Mouse (Mus musculus) heart, embryonic 14.5 days (tissue): ENCODE measurements around the gene Tbc1d7. TPM values are rescaled to one million over a fixed set of nuclear protein-coding genes. Genes with fewer than 3 reads are reported as not detected.

Experiments used
- ATAC-seq: fragments of 200-750 bp; cut with Nextera tagmentation; 2 replicates; pipeline ENCODE4 v1.8.0; 2017; ENCODE audit warnings: low read depth, moderate TSS enrichment; ENCODE audit not compliant: insufficient number of reproducible peaks, insufficient read depth, low FRiP score
- H3K27ac ChIP-seq, 2 experiments: fragments of 200-500 bp in 1 of 2; fragments of 300-500 bp in 1 of 2; sonication (generic) in 1 of 2; replicated peaks in 1 of 2; 2 replicates each; pipeline ENCODE4 v1.5.1; 2012 to 2014; ENCODE audit warnings: low read depth in 2 of 2, low read length in 2 of 2, control low read depth in 1 of 2, mild to moderate bottlenecking in 1 of 2, mixed read lengths in 1 of 2; ENCODE audit not compliant: control insufficient read depth in 1 of 2, insufficient read depth in 1 of 2
- H3K27me3 ChIP-seq: fragments of 300-500 bp; sonication (generic); 2 replicates; pipeline ENCODE4 v1.6.1; 2014; ENCODE audit warnings: mild to moderate bottlenecking, low read length, control low read depth; ENCODE audit not compliant: control insufficient read depth, insufficient read depth
- H3K36me3 ChIP-seq: fragments of 300-500 bp; sonication (generic); 2 replicates; pipeline ENCODE4 v1.6.1; 2014; ENCODE audit warnings: mild to moderate bottlenecking, control low read depth, low read length, mixed read lengths; ENCODE audit not compliant: control insufficient read depth, insufficient read depth
- H3K4me1 ChIP-seq, 2 experiments: fragments of 200-500 bp in 1 of 2; fragments of 300-500 bp in 1 of 2; sonication (generic) in 1 of 2; 2 replicates each; pipeline ENCODE4 v1.6.1; 2012 to 2014; ENCODE audit warnings: low read length in 2 of 2, control low read depth in 1 of 2, mixed read lengths in 1 of 2; ENCODE audit not compliant: control insufficient read depth in 2 of 2, insufficient read depth in 2 of 2
- H3K4me2 ChIP-seq: fragments of 300-500 bp; sonication (generic); 2 replicates; pipeline ENCODE4 v1.6.1; 2014; ENCODE audit warnings: mild to moderate bottlenecking, low read length
- H3K4me3 ChIP-seq, 2 experiments: fragments of 200-500 bp in 1 of 2; fragments of 300-500 bp in 1 of 2; sonication (generic) in 1 of 2; 2 replicates each; pipeline ENCODE4 v1.5.1; 2012 to 2014; ENCODE audit warnings: low read length in 2 of 2, mild to moderate bottlenecking in 2 of 2, control low read depth in 1 of 2, low read depth in 1 of 2, moderate library complexity in 1 of 2; ENCODE audit not compliant: control insufficient read depth in 1 of 2, insufficient read depth in 1 of 2
- H3K9ac ChIP-seq: fragments of 300-500 bp; sonication (generic); 2 replicates; pipeline ENCODE4 v1.6.1; 2014; ENCODE audit warnings: mild to moderate bottlenecking, low read length
- H3K9me3 ChIP-seq: fragments of 300-500 bp; sonication (generic); 2 replicates; pipeline ENCODE4 v1.6.1; 2016; ENCODE audit warnings: low read length, control low read depth; ENCODE audit not compliant: control insufficient read depth
- WGBS: fragments of 180-500 bp; shearing (Covaris S2); extraction: QIAGEN DNeasy Blood & Tissue Kit; methylation state at CpG from one replicate; pipeline ENCODE4 v1.1.7; 2014; 5-methylcytosine and 5-hydroxymethylcytosine counted together
- polyA plus RNA-seq: library from polyadenylated mRNA; unstranded; fragments of >200 nt; fragmentation: Nextera tagmentation; extraction: Ambion mirVana; gene quantifications from 2 replicates; pipeline ENCODE4 v1.2.1, GENCODE M21; 2014

Tbc1d7 gene
- polyA plus RNA-seq, 1 experiment from 2014 or later, result 78.1 TPM

DNA sequence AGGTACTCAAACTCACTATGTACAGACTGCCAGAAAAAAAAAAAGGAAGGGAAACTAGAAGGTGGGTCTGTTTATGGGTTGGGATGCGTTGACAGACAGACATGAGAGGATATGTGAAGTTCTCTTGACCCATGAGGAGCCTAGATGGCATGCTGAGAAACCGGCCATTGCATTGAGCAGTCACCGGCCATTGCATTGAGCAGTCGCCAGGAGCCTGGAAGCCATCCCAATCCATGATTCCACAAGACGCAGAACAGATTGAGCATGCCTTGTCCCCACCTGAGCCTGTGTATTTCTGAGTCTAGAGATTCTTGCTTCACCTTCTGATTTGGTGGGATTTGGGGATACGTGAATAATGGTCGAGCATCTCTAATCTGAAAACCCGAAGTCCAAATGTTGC, 22.6 kb upstream of the Tbc1d7 start:
- Histone ChIP-seq H3K4me3 (no peak overlapping the region), H3K4me2 (no peak overlapping the region), H3K9ac (no peak overlapping the region), H3K36me3 (no peaks in the 10 kb centered on the region), H3K9me3 (no peaks in the 10 kb centered on the region), H3K4me1 (peaks cover 39 to 56% of the 10 kb centered on the region in 2 experiments), H3K27ac (0 out of 4 replicates have a peak overlapping the region, but pooled peaks of 1 of the 2 experiments have one; percentile 79), H3K27me3 (0 out of 2 replicates have a peak, but pooled peaks cover 2% of the 10 kb centered on the region)
- WGBS, result 83% methylated on average over 8 of the region's 8 CpGs
- ATAC-seq, result no peak

DNA sequence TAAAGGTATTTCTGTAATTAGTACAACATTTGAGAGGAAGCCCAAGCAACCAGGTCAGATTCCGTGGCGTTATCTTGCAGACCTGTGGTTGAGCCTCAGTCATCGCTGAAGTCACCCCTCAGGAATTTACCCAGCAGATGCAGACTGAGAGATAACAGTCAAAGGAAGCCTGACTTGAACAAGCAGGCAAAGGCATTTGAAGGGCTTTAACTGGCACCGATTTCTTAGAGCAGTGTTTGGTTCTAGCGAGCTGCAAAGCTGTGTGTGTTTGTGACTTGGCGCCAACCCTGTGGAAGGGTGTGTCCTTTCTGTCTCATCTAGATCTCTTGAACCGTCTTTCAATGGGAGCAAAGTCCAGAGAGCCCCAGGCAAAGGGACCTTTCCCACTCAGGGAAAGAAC, 22.0 kb upstream of the Tbc1d7 start:
- H3K4me1 ChIP-seq, result peaks cover 39 to 56% of the 10 kb centered on the region in 2 experiments
- H3K27ac ChIP-seq, result peak overlapping the region; percentile 3 to 79; a peak in 2 of 4 replicates
- H3K9me3 ChIP-seq, result no peaks in the 10 kb centered on the region
- 0 out of 2 replicates have a peak overlapping the region, but pooled peaks have one; percentile 31 for H3K9ac ChIP-seq
- no peak for ATAC-seq
- peak overlapping the region; percentile 29 for H3K4me2 ChIP-seq
- no peaks in the 10 kb centered on the region for H3K27me3 ChIP-seq
- WGBS, result 2% methylated on average over 7 of the region's 7 CpGs
- no peak overlapping the region for H3K4me3 ChIP-seq
- H3K36me3 ChIP-seq, result no peaks in the 10 kb centered on the region

DNA sequence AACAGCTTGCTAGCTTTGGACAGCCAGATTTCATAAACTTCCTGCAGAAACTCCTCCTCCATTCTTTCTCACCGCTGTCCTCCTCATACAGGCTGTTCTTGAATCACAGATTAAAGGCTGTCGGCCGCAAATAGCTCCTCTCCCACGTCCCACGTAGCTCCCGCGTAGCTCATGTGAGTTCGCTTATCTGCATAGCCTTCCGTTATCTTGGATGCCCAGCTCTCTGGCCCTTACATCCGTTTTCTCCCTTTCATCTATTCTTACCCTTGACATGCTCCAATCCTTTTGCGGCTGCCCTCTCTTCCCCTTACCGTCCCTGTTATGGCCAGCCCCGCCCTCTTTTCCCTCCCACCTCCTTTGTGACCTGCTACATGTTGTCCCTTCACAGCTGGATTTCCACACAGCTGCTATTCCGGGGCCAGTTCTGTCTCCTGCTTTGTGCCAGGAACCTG, 20.5 kb upstream of the Tbc1d7 start:
- H3K4me1 ChIP-seq, result peaks cover 32 to 47% of the 10 kb centered on the region in 2 experiments
- H3K4me2 ChIP-seq, result peak overlapping the region; percentile 65
- H3K4me3 ChIP-seq, result peak overlapping the region; percentile 26 to 42
- peak overlapping the region; percentile 36 for H3K9ac ChIP-seq
- 0 out of 2 replicates have a peak, but pooled peaks cover 2% of the 10 kb centered on the region for H3K9me3 ChIP-seq
- peak; percentile 41; the same call in 1 of the 2 replicates for ATAC-seq
- H3K27me3 ChIP-seq, result no peaks in the 10 kb centered on the region
- H3K36me3 ChIP-seq, result no peaks in the 10 kb centered on the region
- peak overlapping the region; percentile 79 to 89 for H3K27ac ChIP-seq
- under 1% methylated on average over 14 of the region's 14 CpGs for WGBS

DNA sequence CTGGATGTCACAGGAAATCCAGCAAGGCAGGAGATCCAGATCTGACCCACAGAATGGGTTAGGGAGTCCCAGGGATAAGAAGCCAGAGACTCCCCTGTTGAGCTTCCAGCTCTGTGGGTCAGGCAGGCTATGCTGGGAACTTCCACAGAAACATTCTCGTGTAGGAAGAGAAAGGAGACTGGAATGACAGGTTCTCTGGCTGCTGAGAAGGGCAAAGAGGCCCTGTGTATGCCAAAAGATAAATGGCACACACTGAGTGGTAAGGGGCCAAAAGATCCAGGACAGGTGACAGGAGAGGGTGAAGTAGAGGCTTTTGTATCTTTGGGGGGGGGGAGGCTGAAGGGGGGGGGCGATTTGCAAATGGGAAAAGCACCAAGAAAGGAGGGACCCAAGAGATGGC, 20.0 kb upstream of the Tbc1d7 start:
- H3K9me3 ChIP-seq, result 0 out of 2 replicates have a peak, but pooled peaks cover 2% of the 10 kb centered on the region
- H3K9ac ChIP-seq, result peak overlapping the region; percentile 36; the same call in 1 of the 2 replicates
- peaks cover 29 to 42% of the 10 kb centered on the region in 2 experiments for H3K4me1 ChIP-seq
- 0% methylated on average over 2 of the region's 2 CpGs for WGBS
- no peaks in the 10 kb centered on the region for H3K36me3 ChIP-seq
- H3K4me2 ChIP-seq, result peak overlapping the region; percentile 65
- H3K27ac ChIP-seq, result peak overlapping the region; percentile 79 to 89
- H3K27me3 ChIP-seq, result no peaks in the 10 kb centered on the region
- peak overlapping the region; percentile 26 to 42; a peak in 2 of 4 replicates for H3K4me3 ChIP-seq
- ATAC-seq, result peak; percentile 7; the same call in 1 of the 2 replicates

DNA sequence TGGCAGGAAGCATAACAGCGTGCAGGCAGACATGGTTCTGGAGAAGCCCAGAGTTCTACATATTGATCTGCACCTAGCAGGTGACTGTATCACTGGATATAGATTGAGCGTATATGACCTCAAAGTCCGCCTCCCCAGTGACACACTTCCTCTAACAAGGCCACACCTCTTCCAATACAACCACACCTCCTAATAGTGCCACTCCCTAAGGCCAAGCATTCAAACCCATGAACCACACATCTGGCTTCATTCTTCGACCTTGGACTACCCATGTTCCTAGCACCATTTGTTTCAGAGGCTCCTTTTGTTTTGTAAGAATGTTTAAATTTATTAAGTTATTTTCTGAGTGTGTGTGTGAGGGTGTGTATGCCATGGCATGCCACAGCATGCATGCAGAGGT, 16.4 kb upstream of the Tbc1d7 start:
- WGBS, result 94% methylated on average over 4 of the region's 4 CpGs
- Histone ChIP-seq H3K4me2 (no peak overlapping the region), H3K9ac (no peak overlapping the region), H3K4me3 (no peak overlapping the region), H3K27me3 (no peaks in the 10 kb centered on the region), H3K9me3 (0 out of 2 replicates have a peak, but pooled peaks cover 2% of the 10 kb centered on the region), H3K4me1 (peaks cover 19 to 24% of the 10 kb centered on the region in 2 experiments), H3K27ac (no peak overlapping the region), H3K36me3 (no peaks in the 10 kb centered on the region)
- no peak for ATAC-seq

DNA sequence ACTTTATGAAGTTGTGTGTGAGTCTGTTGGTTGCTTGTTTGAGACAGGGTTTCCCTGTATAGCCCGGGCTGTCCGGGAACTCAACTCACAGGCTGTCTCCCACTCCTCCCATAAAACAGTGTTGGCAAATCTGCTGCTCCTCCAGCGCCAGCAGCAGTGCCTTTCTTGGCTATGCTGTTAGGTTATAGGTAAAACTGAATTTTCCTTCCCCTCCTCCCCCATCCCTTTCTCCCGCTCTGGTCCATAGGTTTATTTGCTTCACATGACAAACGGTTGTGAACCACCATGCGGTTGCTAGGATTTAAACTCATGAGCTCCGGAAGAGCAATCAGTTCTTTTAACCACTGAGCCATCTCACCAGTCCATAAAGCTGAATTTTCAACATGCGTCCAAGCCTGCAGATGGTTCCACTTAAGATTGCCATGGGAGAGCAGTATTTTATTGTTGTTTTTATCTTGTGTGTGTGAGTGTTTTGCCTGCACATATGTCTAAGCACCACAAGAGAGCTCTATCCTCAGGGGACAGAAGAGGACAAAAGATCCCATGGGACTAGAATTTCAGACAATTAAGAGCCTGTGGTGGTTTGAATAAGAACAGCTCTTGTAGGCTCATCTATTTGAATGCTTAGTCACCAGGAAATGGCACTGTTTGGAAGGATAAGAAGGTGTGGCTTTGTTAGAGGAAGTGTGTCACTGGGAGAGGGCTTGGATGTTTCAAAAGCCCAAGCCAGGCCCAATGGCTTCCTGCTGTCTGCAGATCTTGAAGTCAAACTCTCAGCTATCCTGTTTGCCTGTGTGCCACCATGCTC, 12.2 kb upstream of the Tbc1d7 start:
- 52% methylated on average over 8 of the region's 8 CpGs for WGBS
- Histone ChIP-seq H3K27me3 (peaks cover 4% of the 10 kb centered on the region; the same call in 1 of the 2 replicates), H3K4me3 (peak overlapping the region; percentile 14 to 29; a peak in 3 of 4 replicates), H3K27ac (no peak overlapping the region; a peak in 1 of 4 replicates), H3K4me1 (peaks cover 7 to 13% of the 10 kb centered on the region in 2 experiments; a peak in 3 of 4 replicates), H3K4me2 (peak overlapping the region; percentile 65), H3K9me3 (0 out of 2 replicates have a peak, but pooled peaks cover 2% of the 10 kb centered on the region), H3K9ac (peak overlapping the region; percentile 63), H3K36me3 (no peaks in the 10 kb centered on the region)
- ATAC-seq, result no peak

- no peaks in the 10 kb centered on the region for H3K9me3 ChIP-seq
- H3K4me2 ChIP-seq, result peak overlapping the region; percentile 65
- peaks cover 4% of the 10 kb centered on the region; the same call in 1 of the 2 replicates for H3K27me3 ChIP-seq
- H3K36me3 ChIP-seq, result no peaks in the 10 kb centered on the region
- peaks cover 7 to 13% of the 10 kb centered on the region in 2 experiments; a peak in 3 of 4 replicates for H3K4me1 ChIP-seq
- H3K9ac ChIP-seq, result peak overlapping the region; percentile 63
- peak overlapping the region; percentile 14 to 29; a peak in 2 of 4 replicates for H3K4me3 ChIP-seq
- H3K27ac ChIP-seq, result no peak overlapping the region
- peak; percentile 34; the same call in 1 of the 2 replicates for ATAC-seq
- 6% methylated on average over 14 of the region's 14 CpGs for WGBS
Observed at GRCm38 (mm10) chr13:43182465-43183201, 11.3 kb upstream of the Tbc1d7 start.
